Mouse (Mus musculus) layer of hippocampus, adult 2 months (tissue): ENCODE results near the gene Aldoart2. TPM values are rescaled to one million over a fixed set of nuclear protein-coding genes. Genes with fewer than 3 reads are reported as not detected.

Experiments used
- DNase-seq, 2 experiments: peaks; one replicate each; pipeline ENCODE4 v3.0.0; 2022; ENCODE audit warnings: low spot score in 2 of 2
- H3K27ac ChIP-seq: fragments of 200-600 bp; 2 replicates; pipeline ENCODE4 v1.8.1; 2022
- H3K4me3 ChIP-seq: fragments of 200-600 bp; 2 replicates; pipeline ENCODE4 v1.8.1; 2022; ENCODE audit warnings: mild to moderate bottlenecking
- CTCF ChIP-seq: fragments of 200-600 bp; conservative IDR thresholded peaks from 2 replicates; pipeline ENCODE4 v1.8.1; 2022; ENCODE audit warnings: antibody characterized with exemption, mild to moderate bottlenecking, moderate library complexity
- total RNA-seq, 2 experiments: library from RNA; stranded (reverse); gene quantifications; 2 replicates each; pipeline ENCODE4 v1.2.3; 2021

Gene Aldoart2
- total RNA-seq, 2 experiments from 2014 or later: not detected

DNA sequence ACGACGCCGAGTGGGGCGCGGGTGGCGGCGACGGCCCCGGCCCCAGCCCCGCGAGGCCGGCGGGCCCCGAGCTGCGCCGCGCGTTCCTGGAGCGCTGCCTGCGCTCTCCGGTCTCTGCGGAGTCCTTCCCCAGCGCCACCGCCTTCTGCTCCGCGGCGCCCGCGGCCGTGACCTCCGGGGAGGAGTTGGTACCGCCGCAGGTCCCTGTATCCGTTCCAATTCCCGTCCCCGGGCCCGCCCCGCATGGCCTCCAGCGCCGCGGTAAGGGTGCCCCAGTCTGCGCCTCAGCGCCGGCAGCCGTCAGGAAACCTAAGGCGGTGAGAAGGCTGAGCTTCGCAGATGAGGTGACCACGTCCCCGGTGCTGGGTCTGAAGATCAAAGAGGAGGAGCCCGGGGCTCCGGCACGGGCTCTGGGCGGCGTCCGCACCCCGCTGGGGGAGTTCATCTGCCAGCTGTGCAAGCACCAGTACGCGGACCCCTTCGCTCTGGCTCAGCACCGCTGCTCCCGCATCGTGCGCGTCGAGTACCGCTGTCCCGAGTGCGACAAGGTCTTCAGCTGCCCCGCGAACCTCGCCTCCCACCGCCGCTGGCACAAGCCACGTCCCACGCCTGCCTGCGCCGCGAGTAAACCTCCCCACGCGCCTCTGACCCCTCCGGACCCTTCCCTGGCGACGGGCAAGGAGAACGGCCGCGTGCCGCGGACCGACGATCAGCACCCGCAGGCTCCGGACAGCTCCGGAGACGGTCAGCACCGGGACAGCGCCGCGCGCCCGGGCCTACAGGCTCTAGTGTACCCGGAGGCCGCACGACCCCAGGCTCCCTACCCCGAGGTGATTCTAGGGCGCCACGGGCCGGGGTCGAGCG is 34.8 kb downstream of the Aldoart2 start:
- DNase-seq: peak in 1 of 2 experiments; percentile 18
- H3K4me3 ChIP-seq: peak overlapping the region; percentile 57
- TF ChIP-seq CTCF: no peak
- no peak overlapping the region for H3K27ac ChIP-seq

DNA sequence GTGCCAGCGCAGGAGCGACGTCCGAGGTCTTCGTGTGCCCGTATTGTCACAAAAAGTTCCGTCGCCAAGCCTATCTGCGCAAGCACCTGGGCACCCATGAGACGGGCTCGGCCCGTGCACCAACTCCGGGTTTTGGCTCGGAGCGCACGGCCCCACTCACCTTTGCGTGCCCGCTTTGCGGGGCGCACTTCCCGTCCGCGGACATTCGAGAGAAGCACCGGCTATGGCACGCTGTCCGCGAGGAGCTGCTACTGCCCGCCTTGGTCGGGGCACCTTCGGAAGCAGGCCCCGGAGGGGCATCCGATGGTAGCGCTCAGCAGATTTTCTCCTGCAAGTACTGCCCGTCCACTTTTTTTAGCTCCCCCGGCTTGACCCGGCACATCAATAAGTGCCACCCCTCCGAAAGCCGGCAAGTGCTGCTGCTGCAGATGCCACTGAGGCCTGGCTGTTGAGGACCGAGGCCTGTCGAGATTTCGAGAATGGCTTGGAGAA is 35.5 kb downstream of the Aldoart2 start:
- H3K27ac ChIP-seq: no peak overlapping the region
- DNase-seq: peak in 1 of 2 experiments; percentile 12
- no peak overlapping the region; the same call in 1 of the 2 replicates for H3K4me3 ChIP-seq
- TF ChIP-seq CTCF: no peak

DNA sequence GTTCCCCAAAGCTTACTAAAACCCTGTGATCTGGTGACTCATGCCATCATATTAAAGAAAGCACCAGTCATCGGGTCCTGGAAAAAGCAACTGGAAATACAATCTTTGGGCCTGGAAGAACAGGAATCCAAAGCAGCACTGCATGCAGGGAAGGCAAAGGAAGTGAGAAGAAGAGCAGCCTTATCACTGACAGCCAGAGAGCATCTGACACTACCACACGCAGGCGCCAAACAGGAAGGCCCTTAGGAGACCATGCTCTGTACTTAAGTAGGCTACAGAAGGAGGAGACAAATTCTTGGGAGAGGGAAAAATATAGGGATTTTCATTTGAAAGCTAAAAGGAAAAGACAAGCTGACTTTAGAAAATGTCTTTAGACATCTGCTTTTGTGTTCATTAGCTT is 39.4 kb downstream of the Aldoart2 start:
- TF ChIP-seq CTCF: no peak
- H3K27ac ChIP-seq: no peak overlapping the region
- no peak overlapping the region for H3K4me3 ChIP-seq
- DNase-seq: no peak

DNA sequence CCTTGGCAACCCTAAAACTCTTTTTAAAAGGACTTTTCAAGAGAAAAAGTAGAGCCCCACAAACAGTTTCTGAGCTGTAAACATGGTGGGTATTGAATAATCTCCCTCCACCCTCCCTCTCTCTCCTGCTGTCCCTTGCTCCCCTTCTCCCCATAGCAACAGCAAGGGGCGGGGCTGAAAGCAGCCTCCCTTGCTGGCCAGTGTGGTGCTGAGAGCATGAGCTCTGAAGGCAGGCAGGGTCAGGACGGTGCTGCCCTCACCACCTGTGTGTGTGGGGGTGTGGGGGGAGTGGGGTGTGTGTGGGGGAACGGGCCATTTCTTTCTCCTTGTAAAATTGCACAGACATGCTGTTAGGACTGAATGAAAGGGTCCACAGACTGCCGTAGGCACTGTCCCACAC is 42.9 kb downstream of the Aldoart2 start:
- H3K4me3 ChIP-seq: no peak overlapping the region
- H3K27ac ChIP-seq: no peak overlapping the region
- TF ChIP-seq CTCF: no peak
- DNase-seq: no peak

DNA sequence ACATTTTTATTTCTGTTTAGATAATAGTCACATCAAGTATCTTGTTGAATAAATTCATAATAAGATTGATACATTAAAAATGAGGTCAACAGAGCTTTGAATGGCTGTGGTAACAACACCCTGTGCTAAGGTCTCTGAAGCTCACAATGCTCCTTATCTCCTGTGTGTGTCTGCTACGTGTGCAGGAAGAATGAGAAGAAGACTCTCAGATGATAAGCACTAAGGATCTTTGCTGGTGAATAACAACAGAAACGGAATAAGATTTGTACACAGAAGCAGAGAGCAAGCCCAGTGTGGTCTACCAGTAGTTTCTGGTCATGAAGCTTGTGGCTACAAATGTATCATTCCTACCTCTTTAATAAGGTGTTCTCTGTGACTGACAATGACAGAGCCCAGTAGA is 45.8 kb downstream of the Aldoart2 start:
- Histone ChIP-seq H3K27ac (no peak overlapping the region), H3K4me3 (no peak overlapping the region)
- no peak for DNase-seq
- no peak for TF ChIP-seq CTCF

Other genes starting within 250 kb of the Aldoart2 start
- gene Psma6, start 181.0 kb upstream of the Aldoart2 start, total RNA-seq: 100 to 1,000 TPM; 128 to 146 TPM
- 10 to 100 TPM; 28.1 to 42.5 TPM for gene Nfkbia, start 72.6 kb upstream of the Aldoart2 start, total RNA-seq
- gene Insm2, start 34.2 kb downstream of the Aldoart2 start, total RNA-seq: under 1 TPM; 0.12 to 0.13 TPM